Mouse (Mus musculus): ENCODE measurements around the gene Duoxa2.
A peak's percentile ranks its signal among the peaks of the same experiment; 100 is the strongest.
"Not testable (repeated sequence)": the region's sequence is repeated elsewhere in the genome, so short reads cannot be mapped to it uniquely, and the experiment has no call there.

The Duoxa2 gene

GRCm38 (mm10) chr2:122309647-122310046 is 10.9 kb downstream of the Duoxa2 start:
- DNase-seq = peak in 1 of 2 experiments; percentile 36

DNA sequence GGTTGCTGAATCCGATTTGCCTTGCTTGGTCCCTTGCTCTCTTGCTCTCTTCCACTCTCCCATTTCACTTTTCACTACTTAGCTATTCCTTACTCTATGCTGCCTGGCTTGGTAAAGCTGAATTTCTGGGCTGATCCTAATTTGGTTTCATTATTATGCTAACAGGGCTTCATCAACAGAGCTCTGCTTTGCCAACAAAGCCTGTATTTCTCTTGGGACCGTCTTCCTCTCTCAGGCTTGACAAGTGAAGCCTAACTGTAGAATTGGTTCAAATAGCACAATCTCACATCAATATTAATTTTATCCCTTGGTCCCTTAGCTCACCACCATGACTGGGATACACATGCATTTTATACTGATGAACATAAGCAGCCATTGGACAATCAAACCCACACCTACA is 12.9 kb downstream of the Duoxa2 start:
- DNase-seq = no peak

GRCm38 (mm10) chr2:122312722-122313417 is 14.2 kb downstream of the Duoxa2 start:
- DNase-seq = peak; percentile 92 to 95

DNA sequence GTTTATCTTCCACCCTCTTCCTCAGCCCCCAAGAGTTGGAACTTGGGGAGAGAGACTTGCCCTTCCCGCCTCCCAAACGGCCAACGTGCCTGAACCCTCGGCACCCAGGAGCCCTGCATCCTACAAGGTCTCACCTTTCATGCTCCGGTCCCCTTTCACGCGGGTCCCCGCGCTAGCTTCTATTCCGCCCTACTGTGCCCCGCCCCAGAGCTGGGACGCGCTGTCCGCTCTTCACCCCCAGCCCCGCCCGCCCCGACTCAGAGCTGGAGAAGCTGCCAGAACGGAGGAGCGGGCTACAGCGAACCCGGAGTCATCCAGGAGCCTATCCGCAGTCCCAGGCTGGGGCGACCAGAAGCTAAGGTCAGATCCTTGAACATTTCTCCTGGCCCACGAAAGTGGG is 14.8 kb downstream of the Duoxa2 start, which contains the start of gene Duoxa1:
Duoxa1 (minus strand) TSS at position 195 of the 400 bp plus-strand sequence.
- DNase-seq = peak; percentile 37 to 46

DNA sequence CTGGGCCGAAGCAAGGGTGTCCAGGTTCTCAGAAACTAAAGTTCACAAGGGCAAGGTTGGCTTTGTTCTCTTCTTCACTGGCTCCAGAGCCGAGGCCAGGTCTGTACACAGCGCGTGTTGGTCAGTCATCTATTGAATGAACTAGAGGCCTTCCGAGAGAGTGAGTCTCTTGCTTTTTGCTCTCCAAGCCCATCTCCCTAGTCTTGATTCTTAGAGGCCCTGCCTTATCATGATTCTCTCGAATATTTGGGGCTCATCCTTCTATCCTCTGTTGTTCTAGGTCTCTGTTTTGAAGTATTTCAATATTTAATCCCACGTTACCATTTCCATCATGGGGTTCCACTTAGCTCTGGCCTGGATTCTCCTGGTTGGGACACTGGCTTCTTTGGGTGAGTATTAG is 16.7 kb downstream of the Duoxa2 start, which contains the start of gene Duox1:
Duox1 (plus strand) TSS at position 301 of the 400 bp plus-strand sequence.
- no peak for DNase-seq

DNA sequence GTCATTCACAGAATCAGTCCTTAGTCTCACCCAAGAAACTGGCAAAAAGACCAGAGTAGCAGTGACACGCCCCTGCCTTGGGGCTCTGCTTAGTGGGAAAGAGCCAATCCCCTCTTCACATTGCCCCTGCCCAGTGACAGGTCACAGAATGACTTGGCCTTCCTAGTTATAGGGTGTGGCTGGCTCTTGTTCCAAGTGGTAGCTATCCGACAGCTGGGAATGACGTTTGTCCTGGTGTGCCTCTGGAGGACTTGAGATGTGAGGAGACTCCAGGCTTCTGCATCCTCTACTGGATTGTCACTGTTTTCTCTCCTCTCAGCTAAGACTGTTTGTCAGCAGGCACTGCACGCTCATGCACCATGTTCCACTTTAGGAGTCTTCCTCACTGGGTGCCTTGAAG is 18.7 kb downstream of the Duoxa2 start:
- DNase-seq = no peak

GRCm38 (mm10) chr2:122323960-122324359 is 25.3 kb downstream of the Duoxa2 start:
- DNase-seq = no peak

DNA sequence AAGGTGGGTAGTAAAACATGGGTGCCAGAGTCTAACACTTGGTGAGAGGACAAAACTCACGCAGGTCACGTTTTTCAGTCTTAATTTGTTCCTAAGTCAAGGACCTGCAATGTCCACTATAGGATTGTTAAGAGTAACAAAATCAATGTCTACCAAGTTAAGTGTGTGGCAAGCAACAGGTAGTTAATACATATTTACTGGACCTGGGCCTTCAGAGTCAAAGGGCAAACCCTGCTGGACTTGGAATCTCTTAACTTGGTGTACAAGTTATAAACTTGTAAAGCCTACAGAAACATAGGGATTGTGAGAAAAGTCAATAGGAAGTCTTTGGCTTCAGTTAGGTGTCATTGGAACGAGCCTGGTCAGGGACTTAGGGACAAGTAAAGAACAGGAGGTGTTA is 25.9 kb downstream of the Duoxa2 start:
- DNase-seq = no peak

DNA sequence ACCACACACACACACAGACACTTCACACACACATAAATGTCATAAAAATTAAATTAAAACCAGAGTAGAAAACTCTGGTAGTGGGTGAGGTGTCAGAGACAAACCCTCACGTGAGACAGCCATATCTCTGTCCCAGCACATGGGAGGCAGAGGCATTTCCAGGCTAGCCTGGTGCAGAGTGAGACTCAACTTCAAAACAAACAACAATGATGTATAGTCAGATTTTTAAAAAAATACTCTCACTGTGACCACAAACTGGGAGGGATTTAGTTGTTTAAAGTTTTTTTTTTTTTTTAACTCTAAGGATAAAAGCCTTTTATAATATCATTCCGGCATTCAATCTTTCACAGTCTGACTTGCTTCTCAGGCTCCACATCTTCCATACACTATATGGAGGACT is 26.7 kb downstream of the Duoxa2 start:
- no peak for DNase-seq

- DNase-seq = no peak
Observed at GRCm38 (mm10) chr2:122327986-122328385, 29.3 kb downstream of the Duoxa2 start.

- DNase-seq = not testable (repeated sequence)
Observed at GRCm38 (mm10) chr2:122330317-122330716, 31.6 kb downstream of the Duoxa2 start.

- DNase-seq = no peak
Observed at GRCm38 (mm10) chr2:122332222-122332621, 33.5 kb downstream of the Duoxa2 start.

DNA sequence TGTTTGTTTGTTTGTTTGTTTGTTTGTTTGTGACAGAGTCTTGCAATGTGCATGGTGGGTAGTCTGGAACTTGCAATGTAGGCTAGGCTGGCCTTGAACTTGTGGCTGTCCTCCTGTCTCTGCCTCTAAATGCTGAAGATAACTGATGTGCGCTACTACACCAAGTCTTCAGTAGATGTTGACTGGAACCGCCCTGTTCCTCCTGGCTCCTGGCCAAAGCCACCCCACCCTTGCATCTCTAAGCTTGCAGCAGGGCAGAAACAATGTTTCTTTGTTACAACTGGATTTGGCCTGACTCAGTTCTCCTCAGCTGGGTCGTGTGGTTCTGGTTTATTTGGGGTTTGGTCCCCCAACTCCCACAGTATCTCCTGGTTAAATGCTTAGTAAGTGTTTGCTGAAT is 35.5 kb downstream of the Duoxa2 start:
- no peak for DNase-seq

DNA sequence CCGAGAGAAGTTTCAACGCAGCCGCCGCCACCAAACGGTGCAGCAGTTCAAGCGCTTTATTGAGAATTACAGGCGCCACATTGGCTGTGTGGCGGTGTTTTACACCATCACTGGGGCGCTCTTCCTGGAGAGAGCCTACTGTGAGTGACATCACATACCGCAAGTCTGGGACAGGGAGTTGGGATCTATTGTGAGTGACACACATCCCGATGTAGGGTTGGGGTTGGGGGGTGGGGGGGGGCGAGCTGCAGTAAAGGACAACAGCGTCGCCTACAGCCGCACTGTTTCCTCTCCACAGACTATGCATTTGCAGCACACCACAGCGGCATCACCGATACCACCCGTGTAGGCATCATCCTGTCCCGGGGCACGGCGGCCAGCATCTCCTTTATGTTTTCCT is 38.6 kb downstream of the Duoxa2 start:
- no peak for DNase-seq

DNA sequence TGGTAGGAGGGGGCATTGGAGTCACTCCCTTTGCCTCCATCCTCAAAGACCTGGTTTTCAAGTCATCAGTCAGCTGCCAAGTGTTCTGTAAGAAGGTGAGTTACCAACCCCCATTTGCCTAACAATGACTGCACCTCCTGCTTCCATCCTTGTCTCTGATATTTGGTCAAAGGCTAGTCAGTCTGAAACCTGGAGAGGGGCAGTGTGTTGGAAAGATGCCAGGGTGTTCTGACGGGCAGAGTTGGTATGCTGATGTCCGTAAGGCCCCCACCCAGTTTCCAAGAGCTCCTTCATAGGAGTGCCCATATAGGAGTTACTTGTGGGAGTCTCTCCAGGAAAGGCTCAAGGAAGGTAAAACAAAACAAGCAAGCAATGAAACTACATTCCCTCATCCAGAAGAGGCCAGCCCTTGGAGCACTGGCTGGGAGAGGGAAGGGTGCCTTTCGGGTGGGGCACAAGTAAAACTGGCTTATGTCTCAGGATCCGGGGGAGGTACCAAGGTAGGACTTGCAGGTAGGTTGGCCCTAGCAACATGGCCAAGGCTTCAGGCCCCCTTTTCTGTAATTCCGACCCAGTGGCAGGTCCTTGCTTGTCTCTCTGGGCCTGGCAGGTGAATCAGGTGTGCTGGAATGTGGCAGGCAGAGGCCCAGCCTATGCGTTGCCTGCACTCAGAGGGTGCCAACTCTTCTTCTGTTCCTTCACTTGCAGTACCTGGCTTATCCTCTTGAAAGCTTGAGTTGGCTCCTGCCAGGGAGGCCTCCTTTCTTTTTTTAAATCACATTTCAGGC is 46.6 kb downstream of the Duoxa2 start:
- peak; percentile 51 to 70 for DNase-seq

DNA sequence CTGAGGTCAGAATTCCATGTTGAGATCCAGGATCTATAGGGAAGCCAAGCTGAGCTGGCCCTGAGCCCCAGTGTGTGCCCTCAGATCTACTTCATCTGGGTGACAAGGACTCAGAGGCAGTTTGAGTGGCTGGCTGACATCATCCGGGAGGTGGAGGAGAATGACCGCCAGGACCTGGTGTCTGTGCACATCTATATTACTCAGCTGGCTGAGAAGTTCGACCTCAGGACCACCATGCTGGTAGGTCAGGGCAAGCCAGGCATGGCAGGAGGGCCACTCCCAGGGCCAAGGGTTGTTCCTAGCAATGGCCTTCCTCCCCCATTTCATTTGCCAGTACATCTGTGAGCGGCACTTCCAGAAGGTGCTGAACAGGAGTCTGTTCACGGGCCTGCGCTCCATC is 47.5 kb downstream of the Duoxa2 start:
- DNase-seq = peak; percentile 56 to 57

DNA sequence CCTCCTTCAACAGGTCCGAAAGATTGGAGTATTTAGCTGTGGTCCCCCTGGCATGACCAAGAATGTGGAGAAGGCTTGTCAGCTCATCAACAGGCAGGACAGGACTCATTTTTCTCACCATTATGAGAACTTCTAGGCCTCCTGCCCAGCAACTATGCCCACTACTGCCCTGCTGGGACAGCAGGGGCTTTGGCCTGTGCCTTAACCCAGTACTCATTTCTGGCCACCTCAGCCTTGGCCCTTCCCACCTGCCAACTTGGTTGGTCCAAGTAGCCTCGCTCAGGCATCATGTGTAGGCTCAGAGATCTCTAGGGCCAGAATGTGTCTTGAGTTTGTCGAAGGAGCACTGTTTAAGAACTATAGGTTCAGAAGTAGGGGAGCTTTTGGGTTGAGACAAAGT is 48.6 kb downstream of the Duoxa2 start:
- DNase-seq = peak in 1 of 2 experiments; percentile 48

DNA sequence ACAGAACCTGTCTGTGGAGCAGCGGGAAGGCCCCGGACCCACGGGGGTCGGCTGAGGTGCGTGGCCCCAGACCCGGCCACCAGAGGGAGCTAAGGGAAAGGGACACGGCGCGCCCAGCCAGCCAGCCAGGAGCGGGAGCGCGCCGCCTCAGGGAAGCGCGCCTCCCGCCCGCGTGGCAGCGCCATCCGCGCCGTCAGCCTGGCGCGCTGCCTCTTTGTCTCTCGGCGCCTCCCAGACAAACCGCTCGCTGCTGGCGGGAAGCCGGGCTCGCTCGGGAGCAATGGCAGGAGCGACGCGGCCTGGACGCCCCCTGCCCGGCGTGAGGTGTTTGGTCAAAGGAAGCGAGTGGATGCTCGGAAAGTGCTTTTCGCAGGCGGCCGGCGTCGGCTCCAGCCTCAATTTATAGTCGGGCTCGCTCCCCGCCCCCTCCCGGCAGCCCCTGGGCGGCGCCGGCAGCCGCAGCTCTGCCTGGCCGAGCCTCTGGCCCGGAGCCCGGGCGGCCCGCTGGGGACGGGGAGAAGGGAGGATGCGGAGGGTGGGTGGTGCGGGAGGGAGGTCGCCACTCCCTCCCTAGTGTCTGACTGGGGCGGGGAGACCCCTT is 49.9 kb downstream of the Duoxa2 start:
- peak; percentile 96 for DNase-seq

GRCm38 (mm10) chr2:122349136-122349785 is 50.6 kb downstream of the Duoxa2 start:
- peak; percentile 57 to 68 for DNase-seq

- DNase-seq = peak; percentile 62 to 64
Observed at GRCm38 (mm10) chr2:122351156-122351930, 52.6 kb downstream of the Duoxa2 start.

GRCm38 (mm10) chr2:122351931-122352329 is 53.2 kb downstream of the Duoxa2 start:
- peak; percentile 88 to 92 for DNase-seq
